8 mouse cellular contexts compared by ENCODE assay signal in genomic region chr12:86082481-86083012, GRCm38 (mm10). TPM values are rescaled to one million over a fixed set of nuclear protein-coding genes. Genes with fewer than 3 reads are reported as not detected.
DNase-seq lines count a peak whose midpoint lies in the region; ATAC-seq lines count a peak whose summit lies in the region.

TSS of gene Ift43 (plus strand) at chr12:86082541.

- H3K36me3 ChIP-seq in forebrain, embryonic 10.5 days (replicated peaks): peaks cover 19% of the 10 kb centered on the region
- peaks cover 15% of the 10 kb centered on the region for H3K36me3 ChIP-seq in heart, embryonic 14.5 days (ENCODE audit: control insufficient read depth, insufficient read depth, low read length)
- H3K36me3 ChIP-seq in liver, embryonic 15.5 days (replicated peaks): no peaks in the 10 kb centered on the region
- peaks cover 3% of the 10 kb centered on the region for H3K36me3 ChIP-seq in neural tube, embryonic 14.5 days (ENCODE audit: control insufficient read depth, insufficient read depth, low read length)

- peaks cover 30% of the 10 kb centered on the region for H3K27me3 ChIP-seq in forebrain, embryonic 10.5 days (ENCODE audit: poor library complexity, severe bottlenecking)
- no peaks in the 10 kb centered on the region for H3K27me3 ChIP-seq in heart, embryonic 14.5 days (ENCODE audit: control insufficient read depth, insufficient read depth, low read length)
- H3K27me3 ChIP-seq in liver, embryonic 15.5 days: peaks cover 63% of the 10 kb centered on the region
- H3K27me3 ChIP-seq in neural tube, embryonic 14.5 days (ENCODE audit: control insufficient read depth, insufficient read depth, low read length): no peaks in the 10 kb centered on the region

- no peaks in the 10 kb centered on the region for H3K9me3 ChIP-seq in forebrain, embryonic 10.5 days
- H3K9me3 ChIP-seq in heart, embryonic 14.5 days (ENCODE audit: control insufficient read depth, low read length): no peaks in the 10 kb centered on the region
- H3K9me3 ChIP-seq in liver, embryonic 15.5 days (replicated peaks): no peaks in the 10 kb centered on the region
- no peaks in the 10 kb centered on the region for H3K9me3 ChIP-seq in neural tube, embryonic 14.5 days (ENCODE audit: control insufficient read depth, low read length)

- peak within 1 kb of the TSS; percentile 80 for H3K9ac ChIP-seq in heart, embryonic 14.5 days (ENCODE audit: low read length)
- no peak within 1 kb of the TSS; the same call in 1 of the 2 replicates for H3K9ac ChIP-seq in liver, embryonic 15.5 days
- H3K9ac ChIP-seq in neural tube, embryonic 14.5 days (replicated peaks; ENCODE audit: low read depth, low read length): peak within 1 kb of the TSS; percentile 49

- ATAC-seq in heart, embryonic 14.5 days (ENCODE audit: insufficient number of reproducible peaks, insufficient read depth, low FRiP score, low read depth): no peak; the same call in 1 of the 2 replicates
- no peak for ATAC-seq in liver, embryonic 15.5 days (ENCODE audit: insufficient read depth)
- ATAC-seq in neural tube, embryonic 14.5 days (ENCODE audit: low read depth): peak; percentile 80

- H3K4me1 ChIP-seq in forebrain, embryonic 10.5 days: peaks cover 29% of the 10 kb centered on the region
- H3K4me1 ChIP-seq in heart, embryonic 14.5 days (ENCODE audit: control insufficient read depth in 2 of 2, insufficient read depth in 2 of 2, low read length in 2 of 2): peaks cover 19 to 31% of the 10 kb centered on the region in 2 experiments
- H3K4me1 ChIP-seq in liver, embryonic 15.5 days (replicated peaks): peaks cover 13% of the 10 kb centered on the region; the same call in 1 of the 2 replicates
- H3K4me1 ChIP-seq in neural tube, embryonic 14.5 days (ENCODE audit: control insufficient read depth, insufficient read depth, low read length): peaks cover 9% of the 10 kb centered on the region; the same call in 1 of the 2 replicates

- DNase-seq in CD4-positive, CD25-positive, alpha-beta regulatory T cell, adult 2 months (ENCODE audit: low read depth, low spot score): peak; percentile 61
- DNase-seq in brain, adult 2 months (ENCODE audit: low read depth, low spot score): peak; percentile 94
- peak; percentile 91 for DNase-seq in forebrain, embryonic 10.5 days (ENCODE audit: extremely low spot score, low spot score)
- DNase-seq in kidney, postnatal 10 days: peak; percentile 93
- peak; percentile 11 to 14 for DNase-seq in thymus, postnatal 36 days

- H3K4me3 ChIP-seq in forebrain, embryonic 10.5 days: peak within 1 kb of the TSS; percentile 84
- H3K4me3 ChIP-seq in heart, embryonic 14.5 days (ENCODE audit: control insufficient read depth in 1 of 2, insufficient read depth in 1 of 2, low read depth in 1 of 2, low read length in 2 of 2): peak within 1 kb of the TSS; percentile 79 to 92
- H3K4me3 ChIP-seq in liver, embryonic 15.5 days (replicated peaks): peak within 1 kb of the TSS; percentile 59
- peak within 1 kb of the TSS; percentile 60 for H3K4me3 ChIP-seq in neural tube, embryonic 14.5 days (ENCODE audit: low read depth, low read length)

- H3K4me2 ChIP-seq in heart, embryonic 14.5 days (ENCODE audit: low read length): peak within 1 kb of the TSS; percentile 87
- H3K4me2 ChIP-seq in liver, embryonic 15.5 days: peak within 1 kb of the TSS; percentile 61
- peak within 1 kb of the TSS; percentile 79 for H3K4me2 ChIP-seq in neural tube, embryonic 14.5 days (ENCODE audit: low read depth, low read length)

- WGBS in forebrain, embryonic 10.5 days: under 1% methylated on average over 35 of the region's 35 CpGs
- under 1% methylated on average over 35 of the region's 35 CpGs for WGBS in heart, embryonic 14.5 days
- WGBS in liver, embryonic 15.5 days (ENCODE audit: insufficient replicate concordance): 1% methylated on average over 35 of the region's 35 CpGs
- 1% methylated on average over 35 of the region's 35 CpGs for WGBS in neural tube, embryonic 14.5 days

- peak within 1 kb of the TSS; percentile 85 for H3K27ac ChIP-seq in forebrain, embryonic 10.5 days
- H3K27ac ChIP-seq in heart, embryonic 14.5 days (replicated peaks in 1 of 2; ENCODE audit: control insufficient read depth in 1 of 2, insufficient read depth in 1 of 2, low read depth in 2 of 2, low read length in 2 of 2): peak within 1 kb of the TSS; percentile 54 to 55; a peak in 2 of 4 replicates
- no peak within 1 kb of the TSS for H3K27ac ChIP-seq in liver, embryonic 15.5 days (replicated peaks)
- peak within 1 kb of the TSS; percentile 46 for H3K27ac ChIP-seq in neural tube, embryonic 14.5 days (ENCODE audit: low read depth, low read length)

RNA-seq across cellular contexts. Expression of gene Ift43, which starts in this region (rescaled TPM):
- polyA plus RNA-seq in forebrain, embryonic 10.5 days (2016; fragmentation: Nextera tagmentation; extraction: Ambion mirVana): 73.7 and 77.5 TPM in 2 replicates
- polyA plus RNA-seq in heart, embryonic 14.5 days (2014; fragmentation: Nextera tagmentation; extraction: Ambion mirVana): 142 and 149 TPM in 2 replicates
- 4.9 and 7.3 TPM in 2 replicates for polyA plus RNA-seq in liver, embryonic 15.5 days (2015; fragmentation: Nextera tagmentation; extraction: Ambion mirVana)
- polyA plus RNA-seq in neural tube, embryonic 14.5 days (2014; fragmentation: Nextera tagmentation; extraction: Ambion mirVana): 38.1 and 47.7 TPM in 2 replicates

Comparison
In these comparisons a context has a peak if more than half of its experiments do, and no peak if none do; other contexts are left out.
1. DNase-seq: peak in every context shown above with its lines; median percentile 94 in brain, adult 2 months; 93 in kidney, postnatal 10 days; 91 in forebrain, embryonic 10.5 days; 61 in CD4-positive, CD25-positive, alpha-beta regulatory T cell, adult 2 months; 12 in thymus, postnatal 36 days.